In genomic region chr9:59959276-59959675, GRCm38 (mm10) we compare ENCODE assay signal across 9 mouse cellular contexts. TPM values are rescaled to one million over a fixed set of nuclear protein-coding genes. Genes with fewer than 3 reads are reported as not detected.
DNase-seq lines count a peak whose midpoint lies in the region; ATAC-seq and TF ChIP-seq lines count a peak whose summit lies in the region.
"Had no signal": no experiment of that assay in that cellular context is flagged by ENCODE, and none has a peak within 500 bp of the region (broad histone marks: within the 10 kb centered on the region; RNA-seq: fewer than 3 reads in every experiment).

No protein-coding gene starts in this region.

- 2% methylated on average over 8 of the region's 8 CpGs for WGBS in embryonic facial prominence, embryonic 10.5 days
- 2% methylated on average over 8 of the region's 8 CpGs for WGBS in kidney, embryonic 14.5 days
- WGBS in limb, embryonic 14.5 days: 3% methylated on average over 8 of the region's 8 CpGs
- WGBS in neural tube, embryonic 13.5 days: 4% methylated on average over 8 of the region's 8 CpGs

- DNase-seq in A20 (ENCODE audit: low read depth, low spot score): peak; percentile 92
- DNase-seq in adrenal gland, postnatal 10 days: peak; percentile 91
- peak; percentile 92 for DNase-seq in embryonic facial prominence, embryonic 10.5 days (ENCODE audit: low spot score)
- DNase-seq in heart, adult 8-10 months (ENCODE audit: low spot score): peak; percentile 81
- peak; percentile 96 for DNase-seq in limb, embryonic 14.5 days (ENCODE audit: low spot score)
- peak; percentile 32 for DNase-seq in telencephalon, adult 2 months (ENCODE audit: low read depth, low spot score)

- peak; percentile 81 for ATAC-seq in kidney, embryonic 14.5 days (ENCODE audit: low FRiP score, low TSS enrichment)
- ATAC-seq in limb, embryonic 14.5 days (ENCODE audit: low FRiP score, low read depth): peak; percentile 60; the same call in 1 of the 2 replicates
- ATAC-seq in neural tube, embryonic 13.5 days (ENCODE audit: low read depth): peak; percentile 51; the same call in 1 of the 2 replicates

- TF ChIP-seq POLR2A in limb, embryonic 14.5 days (IDR thresholded peaks at IDR 0.05; ENCODE audit: borderline replicate concordance, extremely low read depth, insufficient read depth, insufficient read length): no peak

- peaks cover 36% of the 10 kb centered on the region for H3K4me1 ChIP-seq in embryonic facial prominence, embryonic 10.5 days
- H3K4me1 ChIP-seq in kidney, embryonic 14.5 days (ENCODE audit: control insufficient read depth, insufficient read depth, low read length): no peaks in the 10 kb centered on the region
- H3K4me1 ChIP-seq in limb, embryonic 14.5 days (ENCODE audit: control insufficient read depth, insufficient read depth, low read length): peaks cover 12% of the 10 kb centered on the region
- peaks cover 20% of the 10 kb centered on the region for H3K4me1 ChIP-seq in neural tube, embryonic 13.5 days (replicated peaks)

- H3K9ac ChIP-seq in kidney, embryonic 14.5 days (ENCODE audit: low read depth, low read length): no peak overlapping the region
- H3K9ac ChIP-seq in limb, embryonic 14.5 days (ENCODE audit: low read depth, low read length, severe bottlenecking): no peak overlapping the region
- no peak overlapping the region for H3K9ac ChIP-seq in neural tube, embryonic 13.5 days

- H3K36me3 ChIP-seq in embryonic facial prominence, embryonic 10.5 days (replicated peaks): no peaks in the 10 kb centered on the region
- no peaks in the 10 kb centered on the region for H3K36me3 ChIP-seq in kidney, embryonic 14.5 days (ENCODE audit: control insufficient read depth, insufficient read depth, low read length)
- no peaks in the 10 kb centered on the region for H3K36me3 ChIP-seq in limb, embryonic 14.5 days (ENCODE audit: control insufficient read depth, insufficient read depth, low read length)
- H3K36me3 ChIP-seq in neural tube, embryonic 13.5 days: no peaks in the 10 kb centered on the region

- H3K9me3 ChIP-seq in embryonic facial prominence, embryonic 10.5 days: no peaks in the 10 kb centered on the region
- H3K9me3 ChIP-seq in kidney, embryonic 14.5 days (ENCODE audit: control insufficient read depth, low read length): no peaks in the 10 kb centered on the region
- H3K9me3 ChIP-seq in limb, embryonic 14.5 days (ENCODE audit: control insufficient read depth, low read length): no peaks in the 10 kb centered on the region
- H3K9me3 ChIP-seq in neural tube, embryonic 13.5 days: no peaks in the 10 kb centered on the region

- H3K4me3 ChIP-seq in embryonic facial prominence, embryonic 10.5 days: no peak overlapping the region
- no peak overlapping the region for H3K4me3 ChIP-seq in kidney, embryonic 14.5 days (ENCODE audit: low read length)
- no peak overlapping the region for H3K4me3 ChIP-seq in limb, embryonic 14.5 days (replicated peaks; ENCODE audit: low read length)
- H3K4me3 ChIP-seq in neural tube, embryonic 13.5 days: no peak overlapping the region
- H3K4me3 ChIP-seq: erythroblast, embryonic 14.5 days had no signal

- no peak overlapping the region for H3K4me2 ChIP-seq in kidney, embryonic 14.5 days (replicated peaks; ENCODE audit: low read depth, low read length)
- H3K4me2 ChIP-seq in limb, embryonic 14.5 days (replicated peaks; ENCODE audit: low read depth, low read length, severe bottlenecking): no peak overlapping the region
- no peak overlapping the region for H3K4me2 ChIP-seq in neural tube, embryonic 13.5 days

- no peak overlapping the region for H3K27ac ChIP-seq in embryonic facial prominence, embryonic 10.5 days (replicated peaks)
- no peak overlapping the region for H3K27ac ChIP-seq in kidney, embryonic 14.5 days (ENCODE audit: low read depth, low read length)
- no peak overlapping the region for H3K27ac ChIP-seq in limb, embryonic 14.5 days (replicated peaks; ENCODE audit: low read depth, low read length)
- no peak overlapping the region for H3K27ac ChIP-seq in neural tube, embryonic 13.5 days (replicated peaks)

- no peaks in the 10 kb centered on the region; the same call in 1 of the 2 replicates for H3K27me3 ChIP-seq in embryonic facial prominence, embryonic 10.5 days (replicated peaks; ENCODE audit: low read depth, poor library complexity, severe bottlenecking)
- no peaks in the 10 kb centered on the region for H3K27me3 ChIP-seq in kidney, embryonic 14.5 days (ENCODE audit: control insufficient read depth, insufficient read depth, low read length)
- H3K27me3 ChIP-seq in limb, embryonic 14.5 days (ENCODE audit: control insufficient read depth, insufficient read depth, low read length): no peaks in the 10 kb centered on the region
- H3K27me3 ChIP-seq in neural tube, embryonic 13.5 days: no peaks in the 10 kb centered on the region

RNA-seq across cellular contexts. Expression of gene Nr2e3, which starts 1.2 kb away (rescaled TPM):
- not detected for total RNA-seq in adrenal gland, postnatal 10 days (2021)
- polyA plus RNA-seq in embryonic facial prominence, embryonic 10.5 days (2016; fragmentation: Nextera tagmentation; extraction: Ambion mirVana): 0.21 and 0.51 TPM in 2 replicates
- total RNA-seq in heart, adult 8-10 months (2022): not detected
- not detected in 2 replicates for polyA plus RNA-seq in kidney, embryonic 14.5 days (2014; fragmentation: Nextera tagmentation; extraction: Ambion mirVana)
- polyA plus RNA-seq in limb, embryonic 14.5 days (2012; rRNA removed): 2.3 and 2.7 TPM in 2 replicates
- 1.8 and 2.1 TPM in 2 replicates for polyA plus RNA-seq in limb, embryonic 14.5 days (2014; fragmentation: Nextera tagmentation; extraction: Ambion mirVana)
- polyA plus RNA-seq in neural tube, embryonic 13.5 days (2015; fragmentation: Nextera tagmentation; extraction: Ambion mirVana): 0.14 and 0.37 TPM in 2 replicates
- polyA plus RNA-seq: erythroblast, embryonic 14.5 days had no signal

Comparison
In these comparisons a context has a peak if more than half of its experiments do, and no peak if none do; other contexts are left out.
1. DNase-seq: peak in every context shown above with its lines; median percentile 96 in limb, embryonic 14.5 days; 92 in A20; 92 in embryonic facial prominence, embryonic 10.5 days; 91 in adrenal gland, postnatal 10 days; 81 in heart, adult 8-10 months; 32 in telencephalon, adult 2 months.